Mouse (Mus musculus) embryo, embryonic 9.5 days (tissue): ENCODE data around the gene Tmem53.

Experiments used
- DNase-seq: peaks from one replicate; pipeline ENCODE4 v3.0.0-alpha.2; 2017; ENCODE audit errors: extremely low spot score

Gene Tmem53

DNA sequence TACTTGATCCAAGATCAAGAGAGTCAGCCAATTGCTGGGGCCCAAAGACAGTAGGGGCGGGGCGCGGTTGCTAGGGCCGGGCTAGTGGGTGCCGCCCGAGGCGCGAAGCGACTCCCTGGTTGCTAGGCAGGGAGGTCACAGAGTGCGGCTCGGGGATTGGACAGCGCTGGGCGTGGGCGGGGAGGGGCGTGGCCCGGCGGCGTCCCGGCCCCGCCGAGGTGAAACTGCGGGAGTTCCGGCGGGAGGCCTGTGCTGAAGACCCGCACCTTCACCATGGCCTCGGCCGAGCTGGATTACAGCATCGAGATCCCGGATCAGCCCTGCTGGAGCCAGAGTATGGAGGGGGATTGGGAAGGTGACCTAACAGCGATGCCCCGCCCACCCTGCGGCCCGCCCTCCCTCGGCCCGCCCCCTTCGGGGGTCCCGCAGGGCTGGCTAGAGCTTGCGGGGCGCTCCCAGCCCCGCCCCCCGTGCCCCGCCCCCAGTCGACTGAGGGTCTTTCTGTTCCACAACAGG, at the start of gene Tmem53, which contains the start of gene Armh1:
TSS of gene Tmem53 (plus strand) at position 151 of the 516 bp plus-strand sequence.
TSS of gene Armh1 (minus strand) at position 325 of the 516 bp plus-strand sequence.
- DNase-seq: peak; percentile 97

DNA sequence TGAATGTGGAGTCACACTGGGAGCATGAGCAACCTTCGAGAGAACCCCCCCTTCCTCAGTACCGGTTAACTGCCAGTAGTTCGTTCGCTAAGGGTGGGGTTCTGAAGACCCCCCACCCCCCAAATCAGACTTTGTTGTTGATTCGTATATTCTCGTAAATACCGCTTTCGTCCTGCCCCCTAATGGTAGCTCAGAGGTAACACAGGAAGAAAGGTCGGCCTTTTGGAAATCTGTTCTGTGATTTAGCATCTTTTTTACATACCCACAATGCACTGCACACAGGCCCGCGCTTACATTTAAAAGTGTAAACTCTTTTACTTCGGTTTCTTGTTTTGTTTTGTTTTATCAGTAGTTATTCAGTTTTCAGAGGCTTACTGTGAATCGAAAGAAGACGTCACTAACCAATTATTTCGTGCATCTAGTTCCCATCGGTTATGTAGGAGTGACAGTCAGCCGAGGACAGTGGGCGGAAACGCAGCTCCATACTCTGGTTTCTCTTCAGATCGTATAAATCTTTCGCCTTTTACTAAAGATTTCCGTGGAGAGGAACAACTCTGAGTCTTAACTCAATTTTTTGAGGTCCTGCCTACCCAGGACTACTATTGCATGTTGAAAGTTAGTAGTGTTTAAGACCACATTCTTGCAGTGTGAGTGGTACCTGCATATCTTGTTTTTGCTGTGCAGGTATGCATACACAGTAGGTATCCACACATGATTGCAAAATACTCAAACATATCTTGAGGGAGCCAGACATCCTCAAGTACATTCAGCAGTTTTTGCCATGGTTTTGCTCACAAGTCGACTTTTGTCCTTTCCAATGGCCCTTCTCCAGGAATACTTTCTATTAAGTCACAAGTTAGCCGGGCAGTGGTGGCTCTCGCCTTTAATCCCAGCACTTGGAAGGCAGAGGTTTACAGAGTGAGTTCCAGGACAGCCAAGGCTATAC, 49.4 kb upstream of the Tmem53 start:
- DNase-seq: peak; percentile 87

DNA sequence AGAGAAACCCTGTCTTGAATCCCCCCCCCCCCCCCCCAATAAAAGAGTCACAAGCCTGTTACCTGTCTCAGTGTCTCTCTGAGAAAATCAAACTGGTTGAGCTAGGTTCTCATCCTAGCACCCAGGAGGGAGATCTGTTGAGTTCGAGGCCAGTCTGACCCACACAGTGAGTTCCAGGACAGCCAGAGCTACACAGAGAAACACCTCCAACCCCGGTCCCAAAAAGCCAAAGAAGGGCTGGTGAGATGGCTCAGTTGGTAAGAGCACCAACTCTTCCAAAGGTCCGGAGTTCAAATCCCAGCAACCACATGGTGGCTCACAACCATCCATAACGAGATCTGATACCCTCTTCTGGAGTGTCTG, 48.8 kb upstream of the Tmem53 start:
- DNase-seq: no peak

DNA sequence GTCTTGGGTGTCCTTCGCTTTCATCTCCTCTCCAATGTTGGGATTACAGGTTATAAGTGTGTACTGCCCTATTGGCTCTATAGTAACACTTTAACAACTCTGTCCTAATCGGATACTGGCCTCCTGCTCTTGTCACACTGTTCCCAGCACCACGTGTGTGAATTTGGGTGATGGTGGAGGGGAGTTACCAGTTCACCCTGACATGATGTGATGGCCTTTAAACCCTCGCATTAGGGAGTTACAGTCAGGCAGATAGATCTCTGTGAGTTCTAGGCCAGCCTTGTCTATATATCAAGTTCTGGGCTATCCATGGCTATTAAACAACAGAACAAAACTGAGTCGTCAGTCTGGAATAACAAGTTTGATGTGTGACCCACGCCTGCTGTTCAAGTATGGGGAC, 42.2 kb upstream of the Tmem53 start:
- DNase-seq: no peak

DNA sequence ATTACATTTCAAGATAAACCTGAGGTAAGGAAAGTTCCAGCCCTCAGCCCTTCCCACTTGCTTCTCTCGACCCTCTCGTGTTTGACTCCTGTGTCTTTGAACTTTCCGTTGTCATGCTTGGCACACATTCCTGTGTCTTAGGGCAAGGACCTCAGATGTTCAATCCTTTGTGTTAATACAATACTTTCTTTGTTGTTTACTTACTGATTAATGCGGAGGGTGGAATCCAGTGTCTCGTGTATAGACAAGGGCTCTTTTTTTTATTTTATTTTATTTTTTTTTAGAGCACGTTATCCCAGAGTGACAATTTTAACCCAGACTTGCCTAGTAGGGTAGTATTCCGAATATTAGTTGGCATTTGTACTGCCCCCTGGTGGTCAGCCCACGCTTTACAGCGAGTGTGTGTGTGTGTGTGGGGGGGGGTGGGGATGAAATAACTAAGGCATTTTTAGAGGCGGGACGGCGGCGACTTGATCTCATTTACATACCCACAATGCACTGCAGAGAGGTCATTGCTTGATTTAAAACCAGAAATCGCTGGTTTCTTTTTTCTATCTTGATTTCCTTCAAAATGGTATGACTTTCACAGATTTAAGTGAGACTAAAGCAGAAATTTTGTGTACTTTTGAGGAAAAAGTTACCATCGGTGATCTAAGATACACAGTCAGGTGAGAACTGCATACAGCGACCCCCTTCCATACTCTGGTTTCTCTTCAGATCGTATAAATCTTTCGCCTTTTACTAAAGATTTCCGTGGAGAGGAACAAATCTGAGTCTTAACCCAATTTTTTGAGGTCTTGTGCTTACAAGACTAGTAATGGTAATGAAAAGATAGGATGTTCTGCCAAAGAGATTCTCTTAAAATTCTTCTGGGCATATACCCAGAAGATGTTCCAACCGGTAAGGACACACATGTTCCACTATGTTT, 41.3 kb upstream of the Tmem53 start:
- DNase-seq: peak; percentile 91

DNA sequence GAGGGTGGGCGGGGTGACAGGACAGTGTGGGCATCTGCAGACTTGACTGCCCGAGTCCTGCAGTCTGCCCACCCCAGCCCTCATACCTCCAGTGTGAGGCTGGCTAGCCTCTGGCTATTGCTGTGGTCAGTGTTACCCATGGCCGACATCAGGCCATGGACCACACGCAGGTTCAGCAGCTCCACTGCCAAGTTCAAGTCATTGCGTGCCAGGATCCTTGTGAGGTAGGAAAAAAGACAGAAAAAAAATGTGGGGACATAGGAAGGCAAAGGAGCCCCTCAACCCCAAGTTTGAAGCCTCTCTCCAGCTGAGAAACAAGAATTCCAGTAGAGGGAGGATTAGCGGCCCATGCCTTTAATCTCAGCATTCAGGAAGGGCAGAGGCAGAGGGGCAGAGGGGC, 37.5 kb upstream of the Tmem53 start:
- no peak for DNase-seq

DNA sequence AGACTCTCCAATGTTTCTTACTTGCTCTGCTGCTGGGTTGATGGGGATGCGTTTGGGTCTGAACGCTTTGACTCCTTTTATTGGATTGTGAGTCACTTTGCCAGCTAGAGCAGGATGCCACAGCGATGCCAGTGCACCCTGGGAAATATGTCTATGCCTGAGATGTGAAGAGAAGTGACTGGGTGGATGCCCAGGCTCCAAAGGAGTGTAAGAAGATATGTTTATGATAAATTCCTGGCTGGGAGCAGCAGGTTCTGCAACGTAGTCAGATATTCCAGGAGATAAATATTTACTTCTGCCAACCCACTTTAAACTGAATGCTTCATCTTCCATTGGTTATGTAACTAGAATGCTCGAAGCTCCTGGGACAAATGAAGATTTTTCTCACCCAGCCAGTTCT, 34.7 kb upstream of the Tmem53 start:
- no peak for DNase-seq

DNA sequence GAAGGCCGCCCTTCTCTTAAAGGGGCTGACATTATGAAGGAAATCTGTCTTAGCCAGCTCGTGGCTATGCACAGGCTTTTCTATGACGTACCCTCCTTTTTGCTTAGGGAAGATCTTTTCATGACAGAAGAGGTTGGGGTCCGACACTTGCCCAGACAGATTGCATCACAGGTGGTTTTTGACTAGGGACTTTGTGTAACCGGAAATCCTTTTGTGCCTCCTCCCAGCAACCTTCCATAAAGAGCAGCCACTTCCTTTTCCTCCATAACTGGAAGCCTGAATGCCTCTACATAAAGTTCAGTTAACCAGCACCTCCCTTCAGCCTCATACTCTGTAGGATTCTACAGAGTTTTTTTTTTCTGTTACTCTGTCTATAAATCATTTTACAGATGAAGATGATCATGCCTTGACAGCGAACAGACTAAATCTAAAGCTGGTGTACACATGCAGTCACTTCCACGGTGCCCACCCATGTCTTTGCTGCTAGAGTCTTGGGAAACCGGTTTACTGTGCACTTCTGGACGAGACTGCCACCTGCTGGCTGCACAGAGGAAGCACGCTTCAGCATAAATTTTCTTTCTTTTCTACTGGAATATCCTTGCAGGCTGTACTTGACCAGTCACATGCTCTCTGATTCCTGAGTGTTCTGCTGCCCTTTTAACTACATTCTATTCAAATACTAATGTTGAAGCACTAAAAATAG, 33.1 kb upstream of the Tmem53 start:
- peak; percentile 65 for DNase-seq

DNA sequence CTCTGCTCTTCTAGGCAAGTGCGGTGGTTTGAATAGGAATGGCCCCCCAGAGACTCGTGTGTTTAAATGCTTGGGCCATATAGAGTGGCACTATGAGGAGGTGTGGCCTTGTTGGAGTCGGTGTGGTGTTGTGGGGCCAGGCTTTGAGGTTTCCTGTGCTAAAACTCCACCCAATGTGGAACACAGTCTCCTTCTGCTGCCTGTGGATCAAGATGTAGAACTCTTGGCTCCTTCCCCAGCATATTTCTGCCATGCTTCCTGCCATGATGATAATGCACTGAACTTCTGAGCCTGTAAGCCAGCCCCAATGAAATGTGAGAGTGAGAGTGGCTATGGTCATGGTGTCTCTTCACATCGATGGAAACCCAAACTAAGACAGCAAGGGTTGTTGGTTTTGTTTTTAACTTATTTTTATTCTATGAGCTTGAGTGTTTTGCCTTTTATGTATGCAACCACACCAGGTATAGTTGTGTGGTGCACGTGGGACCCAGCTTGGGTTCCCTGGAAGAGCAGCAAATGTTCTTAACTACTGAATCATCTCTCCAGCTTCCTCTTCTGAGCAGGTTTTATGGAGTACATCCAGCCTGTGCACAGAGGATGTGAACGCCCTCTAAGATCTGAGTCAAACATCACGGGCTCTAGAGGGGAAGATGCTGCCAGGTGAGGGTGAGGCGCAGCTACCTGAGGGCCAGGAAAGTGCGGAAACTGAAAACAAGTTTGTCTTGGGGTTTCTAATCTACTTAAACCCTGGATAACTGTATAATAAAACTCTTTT, 30.8 kb upstream of the Tmem53 start:
- DNase-seq: no peak

DNA sequence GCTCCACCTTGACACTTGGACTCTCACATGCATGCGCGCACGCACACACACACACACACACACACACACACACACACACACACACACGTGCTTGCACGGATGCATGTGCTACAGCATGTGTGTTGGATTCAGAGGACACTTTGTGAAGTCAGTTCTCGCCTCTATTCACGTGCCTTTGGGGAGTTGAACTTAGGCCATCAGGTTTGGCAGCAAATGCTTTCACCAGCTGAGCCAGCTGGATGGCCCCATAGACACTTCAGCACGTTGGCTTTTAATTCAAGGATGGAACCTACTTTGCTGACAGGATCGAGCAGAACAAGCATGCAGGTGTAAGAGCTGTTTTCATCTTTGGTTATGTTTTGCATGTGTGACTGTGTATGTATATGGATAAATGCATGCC, 29.9 kb upstream of the Tmem53 start:
- DNase-seq: no peak

DNA sequence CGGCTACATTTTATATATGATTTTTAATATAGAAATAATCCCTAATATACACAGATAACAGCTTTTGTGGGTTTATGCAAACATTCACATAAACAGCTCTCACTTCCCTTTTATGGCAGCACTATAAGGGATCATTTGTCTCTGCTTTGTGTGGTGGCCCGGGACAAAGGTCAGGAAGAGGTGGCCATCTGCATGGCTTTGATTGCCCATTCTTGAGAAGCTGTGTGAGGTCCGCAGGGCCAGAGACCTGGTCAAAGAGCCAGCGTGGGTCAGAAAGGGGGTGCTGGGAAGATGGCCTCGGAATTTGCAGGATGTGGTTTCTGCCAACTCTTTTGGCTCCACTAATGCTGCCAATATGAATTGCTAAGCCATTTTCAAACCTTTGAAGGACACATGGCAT, 28.8 kb upstream of the Tmem53 start:
- DNase-seq: no peak

DNA sequence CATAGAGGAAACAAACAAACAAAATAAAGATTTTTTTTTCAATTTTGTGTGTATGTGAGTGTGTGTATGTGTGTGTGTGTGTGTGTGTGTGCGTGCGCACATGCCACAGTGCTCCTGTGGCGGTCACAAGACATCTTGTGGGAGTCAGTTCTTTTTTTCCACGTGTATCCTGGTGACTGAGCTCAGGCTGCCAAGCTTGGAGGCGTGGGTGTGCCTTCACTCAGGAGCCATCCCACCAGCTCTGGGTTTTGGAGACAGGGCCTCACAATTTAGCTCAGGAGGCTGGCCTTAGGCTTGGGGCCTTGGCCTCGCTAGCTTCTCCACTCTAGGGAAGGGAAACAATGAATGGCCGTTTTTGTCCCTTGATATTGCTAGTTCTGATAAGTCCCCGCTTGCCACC, 27.6 kb upstream of the Tmem53 start:
- DNase-seq: no peak

DNA sequence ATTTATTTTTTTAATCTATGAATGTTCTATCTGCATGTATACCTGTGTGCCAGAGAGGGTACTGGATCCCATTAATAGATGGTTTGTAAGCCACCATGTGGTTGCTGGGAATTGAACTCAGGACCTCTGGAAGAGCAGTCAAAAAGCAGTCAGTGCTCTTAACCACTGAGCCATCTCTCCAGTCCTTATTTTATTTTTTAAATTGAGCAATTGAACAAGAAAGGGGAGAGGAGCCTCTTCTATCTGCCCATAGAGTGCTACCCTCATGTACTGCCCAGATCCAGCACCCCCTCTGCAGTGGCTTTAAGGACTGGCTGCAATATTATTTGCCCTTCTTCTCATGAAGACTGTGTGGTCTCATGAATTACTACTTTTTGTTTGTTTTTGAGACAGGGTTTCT, 26.5 kb upstream of the Tmem53 start:
- no peak for DNase-seq

DNA sequence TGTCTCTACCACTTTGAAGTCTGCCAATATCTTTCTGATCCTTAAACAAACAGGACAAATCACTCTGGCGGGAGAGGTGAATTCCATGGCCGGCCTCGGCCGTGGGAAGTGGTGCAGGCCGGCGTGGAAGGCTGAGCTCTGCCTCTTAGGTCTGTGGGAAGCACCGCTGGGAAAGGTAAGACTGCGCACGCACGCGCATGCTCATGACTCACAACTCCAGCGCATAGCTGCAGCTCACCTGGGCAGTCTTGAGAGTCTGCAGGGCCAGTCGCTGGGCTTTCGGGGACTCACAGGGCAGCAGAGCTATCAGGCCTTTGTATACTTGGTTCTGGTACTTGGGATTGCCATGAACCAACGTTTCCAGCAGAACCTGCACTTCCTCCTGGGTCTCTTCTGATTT, 22.2 kb upstream of the Tmem53 start:
- no peak for DNase-seq

DNA sequence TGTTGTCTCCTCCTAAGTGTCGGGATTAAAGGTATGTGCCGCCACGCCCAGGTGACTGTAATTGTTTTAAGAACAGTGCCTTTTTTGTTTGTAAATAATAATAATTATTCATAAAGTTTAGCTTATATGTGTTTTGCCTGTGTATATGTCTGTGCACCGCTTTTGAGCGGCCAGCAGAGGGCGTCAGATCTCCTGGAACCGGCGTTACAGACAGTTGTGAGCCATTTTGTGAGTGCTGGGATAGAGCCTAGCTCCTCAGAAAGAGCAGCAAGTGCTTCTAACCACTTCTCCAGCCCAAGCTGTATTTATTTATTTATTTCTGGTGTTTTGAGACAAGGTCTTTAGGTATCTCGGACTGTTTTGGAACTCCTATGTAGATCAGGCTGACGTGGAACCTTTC, 21.4 kb upstream of the Tmem53 start:
- no peak for DNase-seq

DNA sequence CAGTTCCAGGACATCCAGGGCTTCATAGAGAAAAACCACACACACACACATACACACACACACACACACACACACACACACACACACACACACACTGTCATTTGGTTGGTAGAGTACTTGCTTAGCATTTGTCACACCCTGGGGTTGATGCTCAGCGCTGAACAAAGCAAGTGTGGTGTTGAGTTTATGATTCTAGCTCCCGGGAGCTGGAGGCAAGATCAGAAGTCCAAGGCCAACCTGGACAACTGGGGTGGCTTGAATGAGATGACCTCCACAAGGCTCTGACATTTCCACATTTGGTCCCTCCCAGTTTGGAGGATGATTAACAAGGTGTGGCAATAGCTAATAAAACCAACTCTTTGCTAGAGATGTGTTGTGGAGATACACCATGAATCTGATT, 20.5 kb upstream of the Tmem53 start:
- DNase-seq: no peak

DNA sequence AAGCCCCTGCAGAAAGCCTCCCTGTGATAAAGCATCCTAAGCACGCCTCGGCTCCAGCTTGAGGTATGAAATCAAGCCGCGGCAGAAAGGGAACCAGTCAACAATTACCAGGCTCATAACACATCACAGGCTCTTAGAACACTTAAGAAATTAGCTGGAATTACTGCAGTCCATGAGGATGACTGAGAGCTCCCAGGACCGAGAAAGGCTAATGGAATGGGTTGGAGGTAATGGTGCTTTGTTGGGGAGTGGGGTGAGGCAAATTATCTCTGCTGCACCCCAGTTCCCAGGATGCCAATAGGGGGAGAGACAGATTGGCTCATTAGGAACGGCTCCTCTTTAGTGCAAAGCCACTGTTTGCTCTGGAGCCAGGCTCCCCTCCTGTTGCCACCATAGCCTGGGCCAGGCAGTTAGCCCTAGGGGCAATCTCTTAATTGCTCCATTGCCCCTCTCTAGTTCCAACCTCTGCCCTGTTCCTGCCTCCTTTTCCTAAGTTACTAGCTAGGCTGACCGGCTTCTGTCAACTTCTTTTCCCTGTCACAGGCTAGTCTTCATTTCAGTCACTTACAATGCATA, 17.5 kb upstream of the Tmem53 start:
- no peak for DNase-seq

DNA sequence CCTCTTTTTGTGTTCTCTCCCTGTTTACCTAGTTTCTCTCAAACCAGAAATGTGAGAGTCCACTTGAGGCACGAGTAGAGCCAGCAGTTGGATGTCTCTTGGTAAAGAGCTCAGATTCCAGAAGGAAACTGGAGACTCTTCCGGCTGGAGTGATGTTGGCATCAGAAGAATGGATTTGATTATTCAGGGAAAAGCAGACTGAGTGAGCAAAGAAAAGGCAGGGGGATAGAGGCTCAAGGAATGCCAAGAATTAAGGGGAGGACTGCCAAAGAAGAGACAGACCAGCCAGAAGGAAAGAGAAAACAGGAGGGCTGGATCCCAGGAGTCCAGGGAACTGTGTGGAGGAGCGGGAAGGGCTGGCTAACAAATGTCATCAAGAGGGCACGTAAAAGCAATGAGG, 15.9 kb upstream of the Tmem53 start:
- DNase-seq: no peak

DNA sequence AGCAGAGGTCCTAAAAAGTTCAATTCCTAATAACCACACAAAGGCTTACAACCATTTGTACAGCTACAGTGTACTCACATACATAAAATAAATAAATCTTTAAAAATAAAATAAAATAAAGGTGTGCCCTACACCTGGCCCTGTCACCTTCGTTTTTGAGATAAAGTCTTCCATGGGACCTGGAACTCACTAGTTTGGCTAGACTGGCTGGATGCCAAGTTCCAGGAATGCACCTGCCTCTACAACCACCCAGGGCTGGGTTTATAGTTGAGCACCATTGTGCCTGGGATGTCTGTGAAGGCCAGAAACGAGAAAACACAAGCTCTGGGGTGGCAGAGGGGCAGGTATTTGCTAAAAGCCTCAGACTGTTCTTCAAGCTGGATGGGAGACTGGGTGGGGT, 12.6 kb upstream of the Tmem53 start:
- DNase-seq: no peak

DNA sequence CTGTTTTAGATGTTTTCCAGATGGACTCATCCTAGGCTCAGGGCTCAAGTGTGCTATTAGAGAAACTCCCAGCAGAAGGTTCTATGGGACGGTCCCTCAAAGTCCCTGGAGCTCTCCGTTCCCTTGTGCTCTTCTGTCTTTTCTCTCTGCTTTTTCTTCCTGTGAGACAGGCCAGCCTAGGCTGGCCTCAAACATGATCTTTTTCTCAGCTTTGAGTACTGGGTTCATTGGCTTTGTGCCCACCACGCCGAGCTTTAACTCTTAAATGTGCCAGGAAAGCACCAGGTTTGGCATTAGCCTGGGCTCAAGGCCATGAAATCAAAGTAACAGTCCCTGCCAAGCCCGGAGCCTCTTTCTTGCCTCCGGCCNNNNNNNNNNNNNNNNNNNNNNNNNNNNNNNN, 10.9 kb upstream of the Tmem53 start:
- DNase-seq: no peak

DNA sequence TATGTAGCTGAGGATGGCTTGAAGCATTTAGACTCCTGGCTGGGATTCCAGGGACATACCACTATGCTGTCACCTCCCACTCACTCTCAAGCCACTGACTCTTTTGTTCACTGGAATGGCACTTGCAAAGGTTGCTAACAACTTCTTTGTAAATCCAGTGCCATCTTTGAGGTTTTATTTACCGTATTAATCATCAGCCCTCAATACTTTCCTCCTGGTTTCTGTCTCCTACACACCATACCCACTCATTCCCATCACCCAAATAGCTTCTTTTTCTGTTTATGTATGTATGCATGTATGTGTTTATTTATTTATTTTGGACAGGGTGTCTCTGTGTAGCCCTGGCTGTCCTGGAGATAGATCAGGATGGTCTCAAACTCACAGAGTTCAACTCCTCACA, 769 bp upstream of the Tmem53 start:
- no peak for DNase-seq
